Mouse (Mus musculus) midbrain, postnatal 0 days (tissue): ENCODE results near the gene Stat4. TPM values are rescaled to one million over a fixed set of nuclear protein-coding genes. Genes with fewer than 3 reads are reported as not detected.
A peak's percentile ranks its signal among the peaks of the same experiment; 100 is the strongest.

ENCODE experiments used
- ATAC-seq: fragments of 200-750 bp; cut with Nextera tagmentation; 2 replicates; pipeline ENCODE4 v1.8.0; 2017; ENCODE audit warnings: moderate number of reproducible peaks, mild to moderate bottlenecking, moderate TSS enrichment, moderate library complexity; ENCODE audit not compliant: low FRiP score
- DNase-seq: peaks from one replicate; pipeline ENCODE4 v3.0.0-alpha.2; 2015; ENCODE audit warnings: low spot score
- H3K27ac ChIP-seq: fragments of 300-500 bp; sonication (generic); 2 replicates; pipeline ENCODE4 v1.5.1; 2014; ENCODE audit warnings: low read depth, mild to moderate bottlenecking, low read length, mixed read lengths
- H3K27me3 ChIP-seq: fragments of 300-500 bp; sonication (generic); 2 replicates; pipeline ENCODE4 v1.6.1; 2014; ENCODE audit warnings: low read length, control low read depth, mixed read lengths; ENCODE audit not compliant: insufficient read depth
- H3K36me3 ChIP-seq: fragments of 300-500 bp; sonication (generic); 2 replicates; pipeline ENCODE4 v1.6.1; 2014; ENCODE audit warnings: low read length, control low read depth, mixed read lengths; ENCODE audit not compliant: insufficient read depth
- H3K4me1 ChIP-seq: fragments of 300-500 bp; sonication (generic); 2 replicates; pipeline ENCODE4 v1.6.1; 2014; ENCODE audit warnings: mild to moderate bottlenecking, control low read depth, antibody characterized with exemption, low read length, mixed read lengths; ENCODE audit not compliant: insufficient read depth
- H3K4me2 ChIP-seq: fragments of 300-500 bp; sonication (generic); 2 replicates; pipeline ENCODE4 v1.6.1; 2014; ENCODE audit warnings: low read depth, mild to moderate bottlenecking, low read length, mixed read lengths; ENCODE audit not compliant: poor library complexity, severe bottlenecking
- H3K4me3 ChIP-seq: fragments of 300-500 bp; sonication (generic); 2 replicates; pipeline ENCODE4 v1.5.1; 2014; ENCODE audit warnings: low read depth, mild to moderate bottlenecking, low read length, moderate library complexity
- H3K9ac ChIP-seq: fragments of 300-500 bp; sonication (generic); replicated peaks from 2 replicates; pipeline ENCODE4 v1.6.1; 2014; ENCODE audit warnings: mild to moderate bottlenecking, low read length, moderate library complexity, mixed read lengths; ENCODE audit not compliant: poor library complexity, severe bottlenecking
- H3K9me3 ChIP-seq: fragments of 300-500 bp; sonication (generic); 2 replicates; pipeline ENCODE4 v1.6.1; 2016; ENCODE audit warnings: low read length, control low read depth
- CTCF ChIP-seq: IDR thresholded peaks from 2 replicates; pipeline ENCODE4 v1.5.1; 2016; ENCODE audit warnings: antibody characterized with exemption, mild to moderate bottlenecking
- WGBS: fragments of 180-500 bp; shearing (Covaris S2); extraction: QIAGEN DNeasy Blood & Tissue Kit; methylation state at CpG from one replicate; pipeline ENCODE4 v1.1.7; 2014; 5-methylcytosine and 5-hydroxymethylcytosine counted together
- polyA plus RNA-seq: library from polyadenylated mRNA; unstranded; fragments of >200 nt; fragmentation: Nextera tagmentation; extraction: Ambion mirVana; gene quantifications from 2 replicates; pipeline ENCODE4 v1.2.1, GENCODE M21; 2015
- total RNA-seq: library from RNA; depleted of rRNA; stranded (reverse); fragments of >200 nt; gene quantifications from 2 replicates; pipeline ENCODE4 v1.2.3, GENCODE M21; 2014

Gene Stat4
- total and polyA plus RNA-seq, 2 experiments from 2014 or later: 0.60 to 0.74 TPM

DNA sequence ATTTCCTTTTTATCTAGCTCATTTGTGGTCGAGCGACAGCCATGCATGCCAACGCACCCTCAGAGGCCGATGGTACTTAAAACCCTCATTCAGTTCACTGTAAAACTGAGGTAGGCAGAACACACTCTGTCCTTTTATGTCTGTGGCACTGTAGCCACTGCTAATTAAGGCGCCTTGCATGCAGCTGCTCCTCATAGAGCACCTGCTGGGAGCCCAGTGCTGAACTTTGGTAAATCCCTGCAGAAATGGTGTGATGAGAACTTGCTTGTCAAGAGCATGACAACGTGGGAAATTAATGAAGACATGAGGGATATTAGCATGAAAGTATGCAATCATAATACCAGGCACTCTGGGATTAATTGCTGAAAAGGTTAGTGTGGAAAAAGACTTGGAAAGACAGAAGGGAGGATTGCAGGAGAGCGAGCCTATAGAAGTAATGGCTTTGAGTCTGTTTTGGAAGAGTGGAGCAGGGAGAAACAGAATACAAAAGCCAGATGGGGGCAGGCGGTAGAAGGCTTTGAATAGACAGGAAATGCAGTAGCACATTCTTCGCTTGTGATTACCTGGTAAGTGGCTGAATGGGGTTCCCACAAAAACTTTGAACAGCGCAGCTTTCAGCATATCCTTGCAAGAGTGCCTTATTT is 92.9 kb downstream of the Stat4 start:
- Histone ChIP-seq H3K4me2 (no peak overlapping the region), H3K9ac (no peak overlapping the region), H3K4me3 (no peak overlapping the region), H3K27me3 (no peaks in the 10 kb centered on the region), H3K36me3 (no peaks in the 10 kb centered on the region), H3K4me1 (no peaks in the 10 kb centered on the region), H3K9me3 (no peaks in the 10 kb centered on the region), H3K27ac (no peak overlapping the region)
- TF ChIP-seq CTCF: no peak
- peak; percentile 67 for DNase-seq
- ATAC-seq: no peak
- 9% methylated on average over 10 of the region's 10 CpGs for WGBS

DNA sequence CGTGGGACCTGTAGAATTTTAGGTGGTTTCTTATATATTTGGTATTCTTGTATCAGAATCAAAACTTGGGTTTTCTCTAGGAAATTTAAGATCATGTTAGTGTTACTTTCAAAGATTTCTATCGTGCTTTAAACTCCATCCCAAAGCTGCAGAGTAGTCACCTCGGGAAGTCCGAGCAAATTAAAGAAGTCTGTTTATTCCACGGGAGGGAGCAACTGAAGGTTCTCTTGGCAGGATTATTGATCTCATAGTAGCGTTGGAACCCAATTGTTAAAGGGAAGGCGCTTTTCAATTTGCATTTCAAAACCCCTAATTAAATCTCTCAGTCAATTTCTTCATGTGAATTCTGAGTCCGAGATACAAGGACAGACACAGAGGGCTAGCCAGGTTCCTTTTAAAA is 93.4 kb downstream of the Stat4 start:
- no peak overlapping the region for H3K4me3 ChIP-seq
- DNase-seq: no peak
- no peaks in the 10 kb centered on the region for H3K27me3 ChIP-seq
- no peaks in the 10 kb centered on the region for H3K9me3 ChIP-seq
- no peak overlapping the region for H3K27ac ChIP-seq
- TF ChIP-seq CTCF: no peak
- H3K9ac ChIP-seq: no peak overlapping the region
- H3K4me2 ChIP-seq: no peak overlapping the region
- no peaks in the 10 kb centered on the region for H3K36me3 ChIP-seq
- H3K4me1 ChIP-seq: no peaks in the 10 kb centered on the region
- no peak for ATAC-seq
- 6% methylated on average over 8 of the region's 8 CpGs for WGBS

DNA sequence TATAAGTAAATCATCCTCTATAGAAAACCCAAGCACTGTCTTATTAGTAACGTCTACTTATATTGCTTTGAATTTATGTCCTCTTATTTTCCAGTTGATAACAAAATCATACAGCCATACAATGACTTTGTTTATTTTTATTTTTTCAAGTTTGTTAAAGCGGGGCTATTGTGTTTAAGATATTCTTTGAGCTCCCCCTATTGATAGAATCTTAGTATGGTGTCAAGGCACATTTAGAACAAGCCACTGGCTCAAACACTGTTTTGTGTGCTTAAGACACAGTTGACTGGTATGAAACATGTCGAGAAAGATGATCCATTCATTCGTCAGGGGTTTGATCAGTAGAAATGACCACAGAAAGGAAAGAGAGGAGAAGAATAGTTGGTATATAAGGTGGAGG is 99.3 kb downstream of the Stat4 start:
- WGBS: 33% methylated on average over 4 of the region's 4 CpGs
- H3K27ac ChIP-seq: no peak overlapping the region
- H3K4me3 ChIP-seq: no peak overlapping the region
- ATAC-seq: no peak
- H3K36me3 ChIP-seq: no peaks in the 10 kb centered on the region
- no peak overlapping the region for H3K4me2 ChIP-seq
- H3K4me1 ChIP-seq: no peaks in the 10 kb centered on the region
- H3K9me3 ChIP-seq: no peaks in the 10 kb centered on the region
- H3K27me3 ChIP-seq: no peaks in the 10 kb centered on the region
- TF ChIP-seq CTCF: peak; percentile 73
- H3K9ac ChIP-seq: no peak overlapping the region
- peak; percentile 64 for DNase-seq

DNA sequence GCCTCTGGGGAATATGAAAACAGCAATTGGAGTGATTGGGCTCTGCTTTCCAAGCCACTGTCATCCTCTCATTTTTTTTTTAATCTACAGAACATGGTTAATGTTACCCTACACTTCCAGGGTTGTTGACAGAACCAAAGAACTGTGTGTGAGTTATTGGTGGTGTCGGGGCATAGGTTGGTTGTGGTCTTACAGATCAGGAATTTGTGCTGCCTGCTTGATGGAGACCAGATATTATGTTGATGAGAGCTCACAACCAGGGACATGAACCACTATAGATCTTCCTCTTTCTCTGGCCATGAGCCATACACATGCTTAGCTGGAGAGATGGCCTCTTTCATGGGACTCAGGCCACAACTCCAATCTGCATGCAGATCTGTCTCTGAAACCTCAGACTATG is 100.2 kb downstream of the Stat4 start:
- H3K9ac ChIP-seq: no peak overlapping the region
- no peak for TF ChIP-seq CTCF
- H3K4me1 ChIP-seq: no peaks in the 10 kb centered on the region
- 93% methylated on average over 1 of the region's 1 CpGs for WGBS
- H3K36me3 ChIP-seq: no peaks in the 10 kb centered on the region
- no peaks in the 10 kb centered on the region for H3K9me3 ChIP-seq
- H3K4me3 ChIP-seq: no peak overlapping the region
- DNase-seq (no peak), ATAC-seq (no peak)
- H3K4me2 ChIP-seq: no peak overlapping the region
- no peaks in the 10 kb centered on the region for H3K27me3 ChIP-seq
- no peak overlapping the region for H3K27ac ChIP-seq

DNA sequence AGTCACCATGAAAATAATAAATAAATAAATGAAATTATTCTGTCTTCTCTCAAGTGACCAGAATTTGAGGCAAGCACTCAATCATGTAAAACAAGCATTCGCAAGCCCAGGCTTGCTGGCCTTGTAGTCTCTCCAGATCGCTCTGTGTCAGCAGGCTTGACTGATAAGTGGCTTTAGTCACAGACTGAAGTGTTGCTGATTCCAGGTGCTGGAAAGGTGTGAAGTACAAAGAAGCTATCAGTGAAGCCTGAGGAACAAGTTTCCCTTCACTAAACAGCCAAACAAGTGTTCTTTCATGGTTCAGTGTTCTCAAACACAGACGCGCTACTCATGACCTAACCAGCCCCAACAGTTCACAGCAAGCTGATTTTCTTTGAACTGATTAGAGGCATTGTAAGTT is 101.7 kb downstream of the Stat4 start:
- H3K4me1 ChIP-seq: no peaks in the 10 kb centered on the region
- no peak overlapping the region for H3K9ac ChIP-seq
- DNase-seq (no peak), ATAC-seq (no peak)
- no peak overlapping the region for H3K4me3 ChIP-seq
- no peak overlapping the region for H3K27ac ChIP-seq
- WGBS: 70% methylated on average over 4 of the region's 4 CpGs
- no peaks in the 10 kb centered on the region for H3K27me3 ChIP-seq
- no peak overlapping the region for H3K4me2 ChIP-seq
- H3K36me3 ChIP-seq: no peaks in the 10 kb centered on the region
- H3K9me3 ChIP-seq: no peaks in the 10 kb centered on the region
- no peak for TF ChIP-seq CTCF

DNA sequence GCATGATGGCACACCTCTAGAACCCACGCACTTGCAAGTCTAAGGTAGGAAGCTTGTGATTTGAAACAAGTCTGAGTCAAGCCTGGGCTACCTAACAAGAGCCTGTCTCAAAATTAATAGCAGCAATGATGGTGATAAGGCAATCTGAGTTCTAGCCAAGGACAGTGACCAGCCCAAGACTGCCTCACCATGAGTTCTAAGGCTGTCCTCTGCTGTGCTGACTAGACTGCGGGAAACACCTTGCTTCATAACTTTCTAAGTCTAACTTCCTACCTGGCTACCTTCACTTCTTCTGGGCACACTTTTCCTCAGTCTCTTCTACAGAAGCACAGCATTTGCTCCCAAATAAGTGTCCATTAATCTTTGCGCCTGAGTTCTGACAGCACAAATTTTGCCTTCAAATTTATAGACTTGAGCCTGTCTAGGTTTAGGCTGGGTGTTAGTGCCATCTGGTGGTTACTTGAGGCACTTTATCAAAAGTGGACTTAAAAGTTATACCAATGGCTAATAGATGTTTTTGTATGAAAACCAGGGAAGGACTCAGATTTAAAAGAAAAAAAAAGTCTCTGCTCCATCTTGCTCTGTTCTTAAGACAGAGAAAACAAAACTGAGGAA is 111.8 kb downstream of the Stat4 start:
- no peak overlapping the region for H3K4me2 ChIP-seq
- H3K9me3 ChIP-seq: no peaks in the 10 kb centered on the region
- H3K27ac ChIP-seq: no peak overlapping the region
- no peaks in the 10 kb centered on the region for H3K36me3 ChIP-seq
- no peaks in the 10 kb centered on the region for H3K4me1 ChIP-seq
- H3K9ac ChIP-seq: no peak overlapping the region
- DNase-seq (peak; percentile 67), ATAC-seq (no peak)
- no peaks in the 10 kb centered on the region for H3K27me3 ChIP-seq
- H3K4me3 ChIP-seq: no peak overlapping the region
- TF ChIP-seq CTCF: peak; percentile 91
- 78% methylated on average over 3 of the region's 3 CpGs for WGBS
